Mouse (Mus musculus) right cerebral cortex, postnatal 10 days (tissue): ENCODE results near the gene Vasp.

ENCODE experiments used
- DNase-seq, 2 experiments: peaks; one replicate each; pipeline ENCODE4 v3.0.0; 2021; ENCODE audit warnings: low spot score in 2 of 2

Vasp gene

DNA sequence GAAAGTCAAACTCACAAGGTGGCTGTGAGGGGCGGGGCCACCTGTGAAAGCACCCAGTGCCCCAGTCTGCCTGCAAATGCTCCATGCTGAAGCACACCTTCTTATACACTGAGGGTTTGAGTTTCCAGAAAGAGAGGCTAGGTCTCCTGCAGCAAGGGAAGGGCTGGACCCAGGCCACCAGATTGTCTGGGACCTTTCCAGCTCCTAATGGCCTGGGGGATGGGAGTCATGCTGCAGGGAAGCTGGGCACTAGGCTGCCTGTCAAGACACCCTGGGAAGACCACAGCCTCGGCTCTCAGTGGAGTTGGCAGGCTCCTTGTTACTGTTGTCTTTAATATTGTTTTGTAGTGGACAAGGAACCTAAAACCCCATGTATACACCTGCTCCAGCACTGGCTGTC is 35.2 kb downstream of the Vasp start:
- DNase-seq, result no peak

DNA sequence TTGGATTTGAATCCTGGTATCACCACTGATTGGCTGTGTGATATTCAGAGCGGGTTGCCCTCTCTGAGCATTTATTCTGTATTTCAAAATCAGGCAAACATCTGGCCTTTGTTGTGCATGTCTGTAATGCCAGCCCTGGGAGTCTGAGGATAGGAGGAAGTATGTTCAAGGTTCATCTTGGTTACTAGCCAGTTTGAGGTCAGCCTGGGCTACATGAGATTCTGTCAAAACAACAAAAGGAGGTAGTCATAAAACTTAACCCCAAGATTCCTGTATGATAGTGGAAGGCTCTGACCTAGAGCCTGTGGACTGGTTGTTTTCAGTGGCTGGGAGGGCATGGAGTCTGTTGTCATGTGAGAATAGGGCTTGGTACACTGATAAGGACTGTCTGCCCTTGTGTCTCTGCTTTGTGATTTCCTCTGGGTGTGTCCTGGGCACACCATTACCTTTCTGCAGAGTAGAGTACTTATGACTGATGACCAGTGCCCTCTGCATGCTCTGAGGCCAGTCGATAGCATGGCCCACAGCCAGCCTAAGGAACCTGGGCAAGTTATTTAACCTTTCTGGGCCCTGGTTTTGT is 36.4 kb downstream of the Vasp start:
- DNase-seq, result no peak

DNA sequence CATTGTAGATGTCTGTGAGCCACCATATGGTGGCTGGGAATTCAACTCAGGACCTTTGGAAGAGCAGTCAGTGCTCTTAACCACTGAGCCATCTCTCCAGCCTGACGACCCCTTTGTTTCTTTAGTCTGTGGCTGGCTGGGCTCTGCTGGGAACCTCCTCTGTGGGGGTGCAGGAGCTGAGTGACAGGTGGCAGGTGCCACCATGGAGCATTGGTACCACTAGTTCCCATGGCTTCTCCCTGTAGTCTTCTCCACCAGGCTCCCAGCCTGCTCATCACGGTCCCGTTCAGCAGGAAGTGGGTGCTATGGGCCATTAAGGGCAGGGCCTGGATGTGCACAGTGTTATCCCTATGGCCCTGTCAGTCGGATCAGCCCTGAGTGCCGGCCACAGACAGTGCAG is 37.0 kb downstream of the Vasp start:
- no peak for DNase-seq

DNA sequence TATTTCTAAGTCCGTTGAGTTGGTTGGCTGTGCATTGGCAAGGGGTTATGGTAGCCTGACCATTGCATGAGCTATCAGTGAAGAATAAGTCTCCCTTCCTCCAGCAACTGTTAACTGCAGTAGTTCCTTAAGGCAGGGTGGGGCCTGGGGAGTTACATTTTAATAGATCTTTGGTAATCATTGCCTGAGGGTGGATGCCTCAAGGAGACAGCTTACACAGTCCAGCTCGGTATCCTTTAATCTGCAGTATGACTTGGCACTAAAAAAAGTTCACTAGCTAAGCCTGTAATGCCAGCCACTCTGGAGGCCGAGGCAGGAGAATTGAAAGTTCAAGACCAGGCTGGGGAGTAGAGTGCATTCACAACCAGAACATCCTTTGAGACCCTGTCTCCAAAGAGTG is 39.8 kb downstream of the Vasp start:
- no peak for DNase-seq

DNA sequence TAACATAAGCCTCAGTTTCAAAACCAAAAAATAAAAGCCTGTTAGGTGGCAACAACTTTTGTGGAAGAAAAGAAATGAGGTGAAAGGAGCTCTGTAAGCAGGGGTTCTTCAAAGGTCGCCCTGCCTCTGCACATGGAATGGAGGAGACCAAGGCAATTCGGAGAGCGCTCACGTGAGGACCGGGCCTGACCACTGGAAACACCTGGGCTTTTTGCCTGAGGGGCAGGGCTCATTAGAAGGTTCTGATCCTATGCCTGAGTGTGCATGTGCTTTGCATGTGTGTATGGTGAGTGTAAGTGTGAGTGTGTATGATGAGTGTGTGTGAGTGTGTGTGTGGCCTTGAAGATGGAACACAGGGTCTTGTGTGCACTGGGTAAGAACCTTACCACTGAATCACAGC is 40.7 kb downstream of the Vasp start:
- no peak for DNase-seq

DNA sequence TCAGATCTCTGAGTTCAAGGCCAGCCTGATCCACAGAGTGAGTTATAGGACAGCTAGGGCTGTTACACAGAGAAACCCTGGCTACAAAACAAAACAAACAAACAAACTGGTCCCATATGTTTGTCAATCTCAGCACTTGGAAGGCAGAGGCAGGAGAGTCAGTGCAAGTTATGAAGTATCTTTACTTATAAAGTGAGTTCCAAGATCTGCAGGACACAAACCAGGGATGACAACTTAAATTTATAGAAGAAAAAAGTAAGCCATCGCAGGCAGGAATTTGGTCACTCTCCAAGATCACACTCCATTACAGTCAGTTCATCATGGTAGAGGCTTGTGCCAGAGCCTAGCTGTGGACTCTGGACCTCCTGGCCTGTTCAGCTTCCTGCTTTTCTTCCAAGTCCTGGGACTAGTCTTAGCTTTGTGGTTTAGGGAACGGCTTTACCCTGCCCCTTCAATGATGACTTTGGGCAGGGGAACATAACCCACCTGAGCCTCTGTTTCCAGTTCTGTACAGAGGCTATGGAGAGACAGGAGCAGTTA is 41.5 kb downstream of the Vasp start:
- no peak for DNase-seq

DNA sequence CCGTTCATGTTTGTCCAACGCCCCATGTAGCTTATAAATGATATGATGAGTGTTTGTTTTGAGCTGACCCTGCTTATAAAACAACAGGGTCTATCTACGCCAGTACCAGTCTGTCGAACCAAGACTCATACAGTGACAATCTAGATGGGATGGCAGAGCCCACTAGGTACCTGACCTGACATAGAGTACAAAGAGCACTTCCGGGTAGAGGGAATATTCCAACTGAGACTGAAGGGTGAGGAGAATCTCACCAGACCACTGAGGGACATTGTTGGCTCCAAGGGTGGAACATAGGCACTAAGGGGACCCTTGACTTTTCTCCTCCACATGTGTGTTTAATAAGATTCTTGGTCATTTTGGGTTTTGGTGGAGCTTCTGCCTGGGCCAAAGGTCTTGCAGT is 42.2 kb downstream of the Vasp start:
- DNase-seq, result no peak

DNA sequence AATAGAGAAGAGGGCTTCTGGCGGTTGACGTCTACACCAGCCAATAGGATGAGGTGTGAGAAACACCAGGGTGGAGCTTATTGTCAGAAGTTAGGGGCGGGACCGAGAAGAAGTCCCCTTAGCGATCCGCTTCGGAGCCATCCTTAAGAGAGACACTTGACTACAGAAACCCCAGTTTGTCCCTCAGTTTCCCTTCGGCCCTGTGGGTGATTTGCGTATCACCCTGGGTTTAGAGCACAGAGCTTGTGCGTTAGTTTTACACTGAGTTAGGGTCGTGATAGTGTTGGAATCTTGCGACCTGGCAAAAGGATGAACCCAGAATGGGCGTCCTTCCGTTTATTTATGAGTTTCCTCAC is 42.8 kb downstream of the Vasp start:
- no peak for DNase-seq

DNA sequence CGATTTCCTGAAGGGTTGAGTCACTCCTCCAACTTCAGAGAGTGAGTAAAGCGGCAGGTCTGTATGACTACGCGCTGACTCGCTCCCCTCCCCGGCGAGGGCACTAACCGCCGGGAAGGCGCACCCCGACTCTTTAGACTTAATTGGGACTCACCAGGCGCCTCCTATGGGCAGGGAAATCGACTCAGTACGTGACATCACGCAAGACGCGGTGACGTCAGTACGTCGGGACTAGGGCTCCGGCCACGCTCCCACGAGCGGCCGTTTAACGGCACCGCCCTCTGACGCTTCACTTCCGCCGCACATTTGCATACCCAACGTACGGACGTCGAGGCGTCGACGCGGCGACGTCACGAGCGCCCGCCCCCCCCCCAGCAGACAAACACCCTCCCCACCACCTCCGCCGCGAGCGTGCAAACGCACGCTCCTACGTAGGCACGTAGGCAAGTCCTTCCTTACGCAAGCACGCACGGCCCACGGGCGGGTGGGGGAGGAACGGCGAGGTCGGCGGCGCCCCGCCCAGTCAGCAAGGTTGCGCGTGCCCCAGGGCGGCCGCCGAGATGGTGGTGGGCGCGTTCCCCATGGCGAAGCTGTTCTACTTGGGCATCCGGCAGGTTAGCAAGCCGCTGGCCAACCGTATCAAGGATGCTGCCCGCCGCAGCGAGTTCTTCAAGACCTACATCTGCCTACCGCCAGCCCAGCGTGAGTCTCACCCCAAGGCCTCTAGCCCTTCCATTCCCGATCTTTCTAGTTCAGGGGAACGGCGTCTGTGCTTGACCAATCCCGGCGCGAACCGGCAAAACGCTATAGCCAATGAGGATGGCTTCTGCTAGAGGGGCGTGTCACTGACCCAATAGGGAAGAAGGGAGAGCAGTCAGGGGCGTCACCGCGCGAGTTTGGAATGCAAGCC is 43.5 kb downstream of the Vasp start, which contains the start of gene Opa3:
TSS of gene Opa3 (plus strand) at position 452 of the 910 bp plus-strand sequence.
- peak; percentile 100 for DNase-seq

DNA sequence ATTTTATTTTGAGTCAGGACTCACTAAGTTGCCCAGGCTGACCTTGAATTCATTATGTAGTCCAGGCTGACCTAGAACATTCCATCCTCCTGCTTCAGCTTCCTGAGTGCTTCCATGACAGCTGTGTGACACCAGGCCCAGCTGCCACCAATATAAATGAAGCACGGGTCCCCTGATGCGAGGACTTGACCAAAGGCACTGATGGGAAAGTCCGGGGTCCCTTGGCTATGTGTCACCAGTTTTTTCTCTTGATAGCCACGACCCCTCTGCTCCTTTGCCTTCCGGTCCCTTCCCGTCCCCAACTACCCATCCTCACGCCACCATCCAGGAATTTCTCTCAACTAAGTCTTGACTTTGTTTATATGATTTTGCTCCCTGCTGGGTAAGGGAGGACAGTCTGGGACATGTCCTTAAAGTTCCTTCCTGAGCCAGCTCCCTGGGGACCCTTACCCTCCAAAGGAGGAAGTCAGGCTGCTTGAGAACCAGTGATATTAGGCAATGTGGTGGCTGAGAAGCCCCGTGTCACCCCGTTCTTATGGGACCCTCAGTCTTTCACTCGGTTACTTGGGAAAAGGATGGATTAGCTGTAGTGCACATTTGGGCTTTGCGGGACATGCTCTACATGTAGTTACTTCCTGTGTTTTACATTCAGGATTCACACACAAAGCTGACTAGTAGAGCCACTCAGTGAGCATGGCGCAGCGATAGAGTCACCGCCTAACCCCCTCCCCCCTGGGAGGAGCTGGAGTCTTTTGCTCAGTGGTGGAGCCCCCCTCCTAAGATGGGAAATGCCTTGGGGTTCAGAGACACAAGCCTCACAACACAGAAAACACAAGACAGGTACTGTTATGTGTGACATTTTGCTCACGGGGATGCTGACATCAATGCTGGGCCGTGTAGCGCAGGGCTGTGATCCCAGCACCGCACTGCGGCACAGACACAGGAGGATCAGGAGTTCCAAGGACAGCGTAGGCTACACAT is 44.5 kb downstream of the Vasp start:
- peak; percentile 74 to 75 for DNase-seq

DNA sequence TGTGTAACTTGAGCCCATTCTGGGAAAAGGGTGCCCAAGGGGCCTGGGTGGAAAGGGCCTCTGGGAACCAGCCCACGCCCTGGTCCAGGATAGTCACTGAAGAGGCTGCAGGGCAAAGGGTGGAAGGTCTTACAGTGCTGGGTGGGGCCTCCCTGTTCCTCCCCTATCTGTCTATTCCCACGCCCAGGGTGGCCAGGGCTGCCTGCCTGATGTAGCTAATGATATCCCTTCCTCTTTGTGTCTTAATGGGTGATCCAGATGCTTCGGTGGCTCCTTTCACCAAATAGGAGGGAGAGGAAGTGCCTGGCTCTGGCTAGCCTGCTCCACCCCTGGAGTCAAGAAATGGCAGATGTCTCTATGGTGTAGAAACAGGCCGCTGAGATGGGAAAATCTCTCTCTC is 46.7 kb downstream of the Vasp start:
- no peak for DNase-seq

DNA sequence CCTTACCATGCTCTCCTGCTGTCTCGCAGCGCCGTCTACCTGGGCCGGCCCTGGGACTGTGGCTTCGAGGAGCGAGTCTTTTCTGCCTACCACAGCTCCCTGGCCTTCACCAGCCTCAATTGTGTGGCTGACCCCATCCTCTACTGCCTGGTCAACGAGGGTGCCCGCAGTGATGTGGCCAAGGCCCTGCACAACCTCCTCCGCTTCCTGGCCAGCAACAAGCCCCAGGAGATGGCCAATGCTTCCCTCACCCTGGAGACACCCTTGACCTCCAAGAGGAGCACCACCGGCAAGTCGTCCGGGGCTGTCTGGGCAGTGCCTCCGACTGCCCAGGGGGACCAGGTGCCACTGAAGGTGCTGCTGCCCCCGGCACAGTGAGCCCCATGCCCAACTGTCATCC is 48.7 kb downstream of the Vasp start:
- no peak for DNase-seq

DNA sequence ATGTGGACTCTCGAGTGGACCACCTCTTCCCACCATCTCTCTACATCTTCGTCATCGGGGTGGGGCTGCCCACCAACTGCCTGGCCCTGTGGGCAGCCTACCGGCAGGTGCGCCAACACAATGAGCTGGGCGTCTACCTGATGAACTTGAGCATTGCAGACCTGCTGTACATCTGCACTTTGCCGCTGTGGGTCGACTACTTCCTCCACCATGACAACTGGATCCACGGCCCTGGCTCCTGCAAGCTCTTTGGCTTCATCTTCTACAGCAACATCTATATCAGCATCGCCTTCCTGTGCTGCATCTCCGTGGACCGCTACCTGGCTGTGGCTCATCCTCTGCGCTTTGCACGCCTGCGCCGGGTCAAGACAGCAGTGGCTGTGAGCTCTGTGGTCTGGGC is 49.4 kb downstream of the Vasp start:
- DNase-seq, result no peak

DNA sequence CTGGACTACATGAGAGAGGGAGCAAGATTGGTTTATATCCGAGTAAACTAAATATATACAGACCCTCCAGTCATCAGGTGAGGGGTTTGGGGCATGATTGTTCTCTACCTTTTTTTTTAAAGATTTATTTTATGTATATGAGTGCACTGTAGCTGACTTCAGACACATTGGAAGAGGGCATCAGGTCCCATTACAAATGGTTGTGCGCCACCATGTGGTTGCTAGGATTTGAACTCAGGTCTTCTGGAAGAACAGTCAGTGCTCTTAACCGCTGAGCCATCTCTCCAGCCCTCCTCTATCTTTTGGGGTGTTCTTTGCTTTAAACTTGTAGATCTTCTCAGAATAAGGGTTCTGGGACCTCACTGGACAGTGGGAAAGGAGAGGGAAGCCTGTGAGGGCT is 51.6 kb downstream of the Vasp start:
- no peak for DNase-seq

DNA sequence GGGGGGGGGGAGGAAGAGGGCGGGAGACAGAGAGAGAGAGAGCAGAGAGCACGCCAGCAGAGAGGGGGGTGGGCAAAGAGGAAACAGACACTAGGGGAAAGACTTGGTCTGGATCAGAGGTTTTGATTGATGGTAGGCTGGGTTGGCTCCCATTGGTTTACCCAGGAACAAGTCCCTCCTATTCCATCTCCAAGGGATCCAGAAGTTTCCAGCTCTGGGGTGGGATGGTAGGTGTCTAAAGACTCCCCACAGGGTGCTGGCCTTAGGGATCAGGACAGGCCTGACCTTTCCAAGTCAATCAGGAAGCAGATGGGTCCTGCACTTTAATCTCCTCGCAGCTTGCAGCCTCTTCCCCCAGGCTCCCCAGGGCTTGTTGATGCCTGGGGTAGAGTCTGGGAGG is 53.7 kb downstream of the Vasp start:
- DNase-seq, result no peak

DNA sequence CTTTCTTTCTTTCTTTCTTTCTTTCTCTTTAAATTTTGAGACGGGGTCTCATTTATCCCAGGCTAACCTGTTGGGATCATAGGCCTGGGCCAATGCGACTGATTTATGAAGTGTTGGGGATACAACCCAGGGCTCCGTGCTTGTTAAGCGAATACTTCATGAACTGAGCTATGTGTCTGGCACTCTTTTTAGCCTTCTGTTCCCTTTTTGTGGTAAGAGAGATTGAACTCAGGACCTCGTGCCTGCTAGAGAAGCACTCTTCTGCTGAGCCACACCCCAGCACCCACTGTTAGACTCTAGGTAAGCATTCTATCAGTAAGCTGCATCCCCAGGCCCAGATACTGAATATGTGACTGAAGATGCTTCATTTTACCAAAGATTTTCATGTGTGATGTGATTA is 54.1 kb downstream of the Vasp start:
- DNase-seq, result no peak

DNA sequence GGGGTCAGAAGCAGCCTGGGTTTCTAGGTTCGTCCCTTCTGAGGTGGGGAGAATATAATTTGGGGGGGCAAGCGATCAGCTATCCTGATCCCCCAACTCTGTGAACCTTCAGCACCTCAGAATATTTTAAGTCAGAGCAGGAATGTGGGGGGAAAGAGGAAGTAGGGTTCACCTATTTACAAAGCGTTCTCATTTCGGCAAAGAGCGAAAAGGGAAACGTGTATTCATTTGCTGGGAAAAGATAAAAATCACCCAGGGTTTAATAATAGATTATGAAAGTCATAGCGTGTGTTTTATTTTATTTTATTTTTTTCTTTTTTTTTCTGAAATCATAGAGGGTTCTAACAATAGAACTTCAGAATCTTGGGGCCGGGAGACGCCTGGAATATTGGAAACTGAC is 56.7 kb downstream of the Vasp start:
- no peak for DNase-seq

DNA sequence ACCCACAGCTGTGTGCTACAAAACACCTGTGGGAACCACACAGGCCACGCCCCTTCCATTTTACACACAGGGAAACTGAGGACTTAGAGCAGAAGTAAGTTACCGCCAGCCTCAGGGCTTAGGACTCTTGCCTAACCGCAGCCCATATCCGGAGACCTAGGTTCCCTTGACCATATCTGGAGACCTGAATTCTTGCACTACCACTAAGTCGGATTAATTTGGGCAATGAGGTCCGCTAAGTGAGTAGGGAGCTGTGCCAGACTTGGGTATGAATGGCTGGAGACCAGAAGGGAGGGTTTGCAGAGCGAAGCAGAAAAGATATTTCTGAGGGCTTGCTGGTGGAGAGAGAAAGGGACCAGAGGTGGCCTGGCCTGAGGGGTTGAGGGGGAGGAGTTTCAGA is 57.2 kb downstream of the Vasp start:
- no peak for DNase-seq

DNA sequence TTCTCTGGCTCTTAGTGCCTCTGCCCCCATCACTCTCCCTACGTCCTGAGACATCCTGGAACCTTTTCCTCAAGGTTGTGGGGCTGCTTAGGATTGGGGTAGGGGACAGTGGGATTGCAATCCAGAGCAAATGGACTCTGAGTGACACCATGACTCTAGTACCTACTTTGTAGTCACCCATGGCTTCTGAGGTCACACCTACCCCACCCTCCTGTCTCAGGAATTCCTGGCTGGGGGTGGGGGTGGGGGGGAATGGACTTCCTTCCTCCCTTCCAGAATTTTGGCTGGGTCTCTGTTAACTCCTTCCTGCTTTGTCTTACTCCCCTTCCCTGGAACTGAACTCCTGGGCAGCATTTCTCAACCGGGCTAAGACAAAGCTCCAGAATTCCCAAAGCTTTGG is 58.2 kb downstream of the Vasp start:
- no peak for DNase-seq

DNA sequence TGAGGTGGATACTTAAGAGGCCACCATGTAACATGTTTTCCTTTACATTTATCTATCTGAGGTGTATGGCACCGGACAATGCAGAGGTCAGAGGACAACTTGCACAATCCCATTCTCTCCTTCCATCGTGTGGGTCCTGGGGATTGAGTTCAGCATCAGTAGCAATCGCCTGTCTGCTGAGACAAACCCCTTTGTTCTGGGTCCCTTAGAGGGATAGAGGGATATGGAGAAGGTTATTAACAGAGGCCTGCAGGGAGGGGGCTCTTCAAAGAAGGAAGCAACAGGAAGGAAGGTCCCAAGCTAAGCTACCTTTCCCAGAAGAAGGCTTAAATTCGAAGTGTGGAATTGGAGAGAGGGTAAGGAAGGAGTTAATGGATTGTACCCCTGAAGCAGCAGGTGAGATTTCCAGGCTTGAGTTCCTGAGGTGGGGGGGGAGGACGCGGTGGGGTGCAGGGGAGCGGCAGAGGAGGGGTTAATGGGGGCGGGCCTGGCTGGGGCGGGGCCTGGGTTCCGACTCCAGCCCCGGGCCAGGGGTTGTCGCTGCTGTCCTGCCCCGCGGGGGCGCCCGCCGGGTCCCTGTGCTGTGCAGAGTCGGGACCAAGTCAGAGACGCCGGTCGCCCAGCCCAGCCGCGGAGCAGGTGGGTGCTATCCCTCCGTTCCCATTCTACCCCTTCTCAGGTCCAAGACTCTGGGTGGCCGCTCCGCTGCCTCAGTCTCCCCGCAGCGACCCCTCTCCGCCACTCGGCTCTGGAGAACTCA is 59.4 kb downstream of the Vasp start, which contains the start of gene Gpr4:
TSS of gene Gpr4 (plus strand) at position 543 of the 760 bp plus-strand sequence.
- DNase-seq, result no peak

DNA sequence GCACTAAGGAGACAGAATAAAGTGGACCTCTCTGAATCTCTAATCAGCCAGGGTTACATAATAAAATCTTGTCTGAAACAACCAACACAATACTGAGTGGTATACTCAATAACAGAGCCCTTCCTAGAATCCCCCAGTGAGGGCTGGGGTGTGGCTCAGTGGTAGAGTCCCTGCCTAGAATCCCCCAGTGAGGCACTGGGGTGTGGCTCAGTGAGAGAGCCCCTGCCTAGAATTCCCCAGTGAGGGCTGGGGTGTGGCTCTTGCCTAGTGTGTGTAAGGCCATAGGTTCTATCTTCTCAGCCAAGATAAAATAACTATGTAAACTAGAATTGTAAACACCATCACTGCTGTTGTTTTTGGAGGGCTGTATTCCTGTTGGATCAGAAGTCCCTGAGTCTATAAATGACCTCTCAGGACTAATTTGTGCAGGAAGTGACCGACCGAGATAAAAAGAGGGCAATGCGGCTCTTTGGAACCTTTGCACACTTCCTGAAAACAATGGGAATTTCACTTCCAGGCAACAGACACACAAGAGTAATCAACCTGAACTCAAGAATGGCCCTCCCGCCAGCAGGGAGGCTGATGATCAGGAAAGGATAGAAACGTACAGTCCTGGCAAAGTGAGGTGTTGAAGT is 60.5 kb downstream of the Vasp start:
- DNase-seq, result no peak
